Mouse (Mus musculus) lung, embryonic 14.5 days (tissue): Measurements from ENCODE around the gene Podnl1. TPM values are rescaled to one million over a fixed set of nuclear protein-coding genes. Genes with fewer than 3 reads are reported as not detected.
A peak's percentile ranks its signal among the peaks of the same experiment; 100 is the strongest.

Experiments used
- ATAC-seq: fragments of 200-750 bp; cut with Nextera tagmentation; 2 replicates; pipeline ENCODE4 v1.8.0; 2017; ENCODE audit warnings: mild to moderate bottlenecking, moderate TSS enrichment, moderate library complexity; ENCODE audit not compliant: insufficient read depth
- DNase-seq: peaks from one replicate; pipeline ENCODE4 v3.0.0-alpha.2; 2015
- H3K27ac ChIP-seq: fragments of 300-500 bp; sonication (generic); 2 replicates; pipeline ENCODE4 v1.5.1; 2014; ENCODE audit warnings: low read depth, mild to moderate bottlenecking, moderate library complexity
- H3K27me3 ChIP-seq: fragments of 300-500 bp; sonication (generic); 2 replicates; pipeline ENCODE4 v1.6.1; 2014; ENCODE audit warnings: low read length, control low read depth; ENCODE audit not compliant: insufficient read depth
- H3K36me3 ChIP-seq: fragments of 300-500 bp; sonication (generic); 2 replicates; pipeline ENCODE4 v1.6.1; 2014; ENCODE audit warnings: control low read depth; ENCODE audit not compliant: insufficient read depth
- H3K4me1 ChIP-seq: fragments of 300-500 bp; sonication (generic); 2 replicates; pipeline ENCODE4 v1.6.1; 2014; ENCODE audit warnings: antibody characterized with exemption, control low read depth; ENCODE audit not compliant: insufficient read depth
- H3K4me2 ChIP-seq: fragments of 300-500 bp; sonication (generic); 2 replicates; pipeline ENCODE4 v1.6.1; 2014; ENCODE audit warnings: mild to moderate bottlenecking
- H3K4me3 ChIP-seq: fragments of 300-500 bp; sonication (generic); 2 replicates; pipeline ENCODE4 v1.5.1; 2014; ENCODE audit warnings: low read depth, low read length
- H3K9ac ChIP-seq: fragments of 300-500 bp; sonication (generic); 2 replicates; pipeline ENCODE4 v1.6.1; 2014
- H3K9me3 ChIP-seq: fragments of 300-500 bp; sonication (generic); 2 replicates; pipeline ENCODE4 v1.6.1; 2016; ENCODE audit warnings: low read depth, low read length, control low read depth
- CTCF ChIP-seq: IDR thresholded peaks from 2 replicates; pipeline ENCODE4 v1.5.1; 2016; ENCODE audit warnings: antibody characterized with exemption, low read depth
- WGBS: fragments of 180-500 bp; shearing (Covaris S2); extraction: QIAGEN DNeasy Blood & Tissue Kit; methylation state at CpG from one replicate; pipeline ENCODE4 v1.1.7; 2014; 5-methylcytosine and 5-hydroxymethylcytosine counted together
- polyA plus RNA-seq: library from polyadenylated mRNA; unstranded; fragments of >200 nt; fragmentation: Nextera tagmentation; extraction: Ambion mirVana; gene quantifications from 2 replicates; pipeline ENCODE4 v1.2.1, GENCODE M21; 2014

Podnl1 gene
- polyA plus RNA-seq, 1 experiment from 2014 or later = 0.22 TPM

- no peak overlapping the region for H3K9ac ChIP-seq
- no peaks in the 10 kb centered on the region for H3K9me3 ChIP-seq
- H3K27ac ChIP-seq = no peak overlapping the region
- TF ChIP-seq CTCF = no peak
- WGBS = 94% methylated on average over 14 of the region's 14 CpGs
- DNase-seq (no peak), ATAC-seq (no peak)
- H3K36me3 ChIP-seq = peaks cover 82% of the 10 kb centered on the region
- H3K27me3 ChIP-seq = no peaks in the 10 kb centered on the region
- no peak overlapping the region for H3K4me3 ChIP-seq
- H3K4me2 ChIP-seq = no peak overlapping the region
- H3K4me1 ChIP-seq = no peaks in the 10 kb centered on the region
These were observed 38.0 kb upstream of the Podnl1 start for GRCm38 (mm10) chr8:84087821-84088220.

DNA sequence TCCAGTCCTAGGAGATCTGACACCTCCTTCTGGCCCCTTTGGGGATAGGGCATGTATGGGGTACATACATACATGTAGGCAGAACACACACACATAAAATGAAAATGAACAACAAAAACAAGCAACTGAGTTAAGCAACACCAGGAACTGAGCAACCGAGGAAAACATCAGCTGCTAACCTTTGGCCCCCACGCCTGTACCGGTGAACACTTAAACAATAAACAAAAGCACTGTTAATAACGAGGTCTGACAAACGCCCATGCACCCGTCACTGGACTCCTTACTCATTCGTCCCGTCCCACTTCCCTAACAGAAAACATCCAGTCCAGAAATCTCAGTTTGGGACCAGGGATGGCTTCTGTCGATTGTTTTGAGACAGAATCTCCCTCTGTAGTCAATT lies 36.5 kb upstream of the Podnl1 start:
- Histone ChIP-seq H3K27me3 (no peaks in the 10 kb centered on the region), H3K4me1 (no peaks in the 10 kb centered on the region), H3K9me3 (no peaks in the 10 kb centered on the region), H3K9ac (no peak overlapping the region), H3K36me3 (peaks cover 80% of the 10 kb centered on the region), H3K4me2 (no peak overlapping the region), H3K27ac (no peak overlapping the region), H3K4me3 (no peak overlapping the region)
- TF ChIP-seq CTCF = no peak
- WGBS = 60% methylated on average over 9 of the region's 9 CpGs
- ATAC-seq (no peak), DNase-seq (no peak)

GRCm38 (mm10) chr8:84090585-84090984 lies 35.2 kb upstream of the Podnl1 start:
- Histone ChIP-seq H3K36me3 (peaks cover 84% of the 10 kb centered on the region), H3K9ac (no peak overlapping the region), H3K4me2 (no peak overlapping the region), H3K27ac (no peak overlapping the region), H3K9me3 (no peaks in the 10 kb centered on the region), H3K4me3 (no peak overlapping the region), H3K27me3 (no peaks in the 10 kb centered on the region), H3K4me1 (no peaks in the 10 kb centered on the region)
- 88% methylated on average over 8 of the region's 8 CpGs for whole genome bisulfite sequencing
- TF ChIP-seq CTCF = no peak
- DNase-seq (no peak), ATAC-seq (no peak)

- Histone ChIP-seq H3K27ac (no peak overlapping the region), H3K4me3 (no peak overlapping the region), H3K36me3 (peaks cover 91% of the 10 kb centered on the region), H3K27me3 (no peaks in the 10 kb centered on the region), H3K9ac (no peak overlapping the region), H3K4me2 (no peak overlapping the region), H3K4me1 (no peaks in the 10 kb centered on the region), H3K9me3 (no peaks in the 10 kb centered on the region)
- TF ChIP-seq CTCF = no peak
- ATAC-seq = no peak; the same call in 1 of the 2 replicates
- WGBS = 61% methylated on average over 8 of the region's 8 CpGs
- DNase-seq = no peak
These were observed 29.7 kb upstream of the Podnl1 start for GRCm38 (mm10) chr8:84096061-84096460.

- DNase-seq = no peak
- H3K27ac ChIP-seq = no peak overlapping the region
- ATAC-seq = no peak
- no peaks in the 10 kb centered on the region for H3K9me3 ChIP-seq
- no peak overlapping the region for H3K9ac ChIP-seq
- peaks cover 4% of the 10 kb centered on the region for H3K4me1 ChIP-seq
- H3K27me3 ChIP-seq = no peaks in the 10 kb centered on the region
- peaks cover 90% of the 10 kb centered on the region for H3K36me3 ChIP-seq
- no peak overlapping the region for H3K4me3 ChIP-seq
- 93% methylated on average over 7 of the region's 7 CpGs for WGBS
- no peak overlapping the region for H3K4me2 ChIP-seq
- no peak for TF ChIP-seq CTCF
These were observed 27.4 kb upstream of the Podnl1 start for GRCm38 (mm10) chr8:84098376-84098775.

DNA sequence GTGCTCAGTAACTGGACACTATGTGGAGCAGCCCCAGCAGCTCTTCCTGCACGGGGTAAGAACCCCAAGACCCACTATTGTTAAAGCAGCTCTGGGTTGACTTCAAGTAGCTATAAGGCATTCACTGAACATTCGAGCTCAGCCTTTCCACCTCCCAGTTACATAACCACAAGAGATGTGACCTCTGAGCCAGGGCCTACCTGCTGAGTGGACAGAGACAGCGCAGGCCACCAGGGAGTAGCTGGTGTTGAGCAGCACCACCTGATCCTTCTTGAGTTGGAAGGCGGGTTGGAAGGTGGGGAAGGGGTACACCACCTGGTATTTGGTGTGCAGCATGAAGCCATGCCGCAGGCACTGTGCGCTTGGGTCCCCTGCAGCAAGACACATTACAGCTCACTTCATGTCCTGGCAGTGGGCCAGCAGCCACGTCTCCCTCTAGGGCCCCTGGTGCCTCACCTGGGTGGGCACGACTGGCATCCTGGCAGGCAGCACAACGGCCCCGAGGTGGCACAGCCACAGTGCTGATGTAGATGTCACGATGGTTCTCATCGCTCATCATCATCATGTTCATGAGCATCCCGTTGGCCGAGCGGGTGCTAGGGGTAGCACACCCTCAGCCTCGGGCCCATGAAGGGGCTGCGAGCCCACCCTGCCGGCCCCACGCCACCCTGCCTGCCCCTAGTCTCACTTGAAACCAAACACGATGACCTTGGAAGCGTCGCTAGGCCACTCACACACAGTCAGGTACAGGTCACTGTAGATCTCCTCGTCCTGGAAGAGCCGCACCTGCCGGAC lies 24.1 kb upstream of the Podnl1 start:
- 90% methylated on average over 25 of the region's 25 CpGs for WGBS

DNA sequence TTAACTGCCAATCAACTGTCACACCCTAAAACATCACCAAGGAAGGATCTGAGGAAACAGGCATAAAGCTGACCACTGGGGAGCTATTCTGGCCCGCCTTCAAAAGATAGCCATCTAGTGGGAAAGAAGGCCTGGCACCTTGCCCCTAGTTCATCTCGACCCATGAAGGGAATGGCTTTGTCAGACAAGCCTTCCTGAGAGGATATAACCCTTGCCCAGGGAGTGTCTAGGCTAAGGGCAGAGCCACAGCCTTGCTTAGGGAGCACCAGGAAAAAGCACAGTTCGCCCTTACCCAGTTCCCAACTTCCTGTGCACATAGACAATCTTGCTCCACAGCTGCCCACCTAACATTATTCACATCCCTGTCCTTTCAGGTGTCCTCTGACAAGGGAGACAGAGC lies 22.2 kb upstream of the Podnl1 start:
- WGBS = 42% methylated on average over 3 of the region's 3 CpGs
- no peak for ATAC-seq
- H3K27me3 ChIP-seq = no peaks in the 10 kb centered on the region
- peak overlapping the region; percentile 66 for H3K4me3 ChIP-seq
- no peak for TF ChIP-seq CTCF
- peaks cover 41% of the 10 kb centered on the region for H3K36me3 ChIP-seq
- peak overlapping the region; percentile 77 for H3K9ac ChIP-seq
- DNase-seq = no peak
- H3K4me2 ChIP-seq = peak overlapping the region; percentile 71
- no peaks in the 10 kb centered on the region for H3K9me3 ChIP-seq
- H3K27ac ChIP-seq = no peak overlapping the region
- peaks cover 7% of the 10 kb centered on the region for H3K4me1 ChIP-seq

More for the DNA sequence above, 24.1 kb upstream of the Podnl1 start:
- no peak for ATAC-seq
- no peak for DNase-seq
- no peak for TF ChIP-seq CTCF
- Histone ChIP-seq H3K9me3 (no peaks in the 10 kb centered on the region), H3K27ac (no peak overlapping the region), H3K36me3 (peaks cover 60% of the 10 kb centered on the region), H3K9ac (no peak overlapping the region), H3K27me3 (no peaks in the 10 kb centered on the region), H3K4me1 (peaks cover 7% of the 10 kb centered on the region), H3K4me2 (no peak overlapping the region), H3K4me3 (no peak overlapping the region)
